Mouse (Mus musculus) forebrain, embryonic 10.5 days (tissue): ENCODE measurements at regions not wholly inside any gene's neighbourhood (a gene's known extent, or its start where the extent isn't known, plus 50 kb on each side); places are given as distances from the start of the nearest gene placed in this dataset.

Source experiments
- DNase-seq: peaks from one replicate; pipeline ENCODE4 v3.0.0-alpha.2; 2017; ENCODE audit warnings: low spot score; ENCODE audit errors: extremely low spot score
- H3K27ac ChIP-seq: fragments of 300-500 bp; sonication (generic); 2 replicates; pipeline ENCODE4 v1.5.1; 2016; ENCODE audit warnings: mild to moderate bottlenecking
- H3K27me3 ChIP-seq: fragments of 300-500 bp; sonication (generic); 2 replicates; pipeline ENCODE4 v1.6.1; 2016; ENCODE audit warnings: mild to moderate bottlenecking; ENCODE audit not compliant: poor library complexity, severe bottlenecking
- H3K36me3 ChIP-seq: fragments of 300-500 bp; sonication (generic); replicated peaks from 2 replicates; pipeline ENCODE4 v1.6.1; 2016; ENCODE audit warnings: mild to moderate bottlenecking, moderate library complexity
- H3K4me1 ChIP-seq: fragments of 300-500 bp; sonication (generic); 2 replicates; pipeline ENCODE4 v1.6.1; 2016
- H3K4me3 ChIP-seq: fragments of 300-500 bp; sonication (generic); 2 replicates; pipeline ENCODE4 v1.5.1; 2016; ENCODE audit warnings: mild to moderate bottlenecking, moderate library complexity
- H3K9me3 ChIP-seq: fragments of 300-500 bp; sonication (generic); 2 replicates; pipeline ENCODE4 v1.6.1; 2016; ENCODE audit warnings: mild to moderate bottlenecking, moderate library complexity
- WGBS: fragments of 180-500 bp; shearing (Covaris S2); methylation state at CpG from one replicate; pipeline ENCODE4 v1.1.7; 2016; 5-methylcytosine and 5-hydroxymethylcytosine counted together

DNA sequence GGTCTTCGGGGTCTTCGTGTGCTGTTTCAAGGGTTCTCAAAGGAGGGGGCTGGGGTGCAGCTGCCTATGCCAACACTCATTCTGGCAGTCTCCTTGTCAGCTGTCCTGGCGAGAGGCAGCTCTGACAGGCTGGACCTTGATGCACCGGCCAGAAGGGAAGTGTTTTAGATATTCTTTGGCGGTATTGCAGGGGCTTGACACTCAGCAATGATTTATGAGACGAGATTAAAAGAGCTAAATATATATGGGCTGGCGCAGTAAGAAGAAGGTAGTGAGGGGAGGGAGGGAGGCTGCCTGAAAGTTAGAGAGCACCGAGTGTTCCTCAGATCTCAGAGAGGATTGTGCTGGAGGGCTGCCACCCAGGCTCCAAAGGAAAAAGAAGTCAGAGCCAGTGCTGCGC, 50.2 kb upstream of the Pdzd8 start:
- Histone ChIP-seq H3K36me3 (no peaks in the 10 kb centered on the region), H3K4me3 (no peak overlapping the region), H3K9me3 (no peaks in the 10 kb centered on the region), H3K27me3 (peaks cover 85% of the 10 kb centered on the region), H3K27ac (no peak overlapping the region), H3K4me1 (peaks cover 34% of the 10 kb centered on the region)
- 86% methylated on average over 9 of the region's 9 CpGs for WGBS
- DNase-seq = no peak

DNA sequence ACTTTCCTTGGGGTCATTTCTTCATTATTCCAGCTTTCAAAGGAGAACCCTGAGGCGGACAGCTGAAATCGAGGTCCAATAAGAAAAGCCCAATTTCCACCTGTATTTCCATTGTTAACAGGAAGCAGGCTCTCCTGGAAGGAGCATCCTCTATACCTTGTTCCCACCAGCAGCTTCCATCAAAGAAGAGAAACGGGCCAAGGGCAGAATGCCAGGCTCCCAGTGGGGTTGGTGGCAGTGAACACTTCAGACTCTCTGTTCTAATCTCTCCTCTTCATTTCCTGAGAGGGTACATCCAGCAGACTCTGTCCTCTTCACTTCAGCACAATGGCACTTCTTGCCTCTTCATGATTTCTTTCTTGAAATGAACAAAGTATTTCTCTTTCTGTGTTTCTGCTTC, 50.9 kb upstream of the Pdzd8 start:
- 82% methylated on average over 3 of the region's 3 CpGs for WGBS
- Histone ChIP-seq H3K9me3 (no peaks in the 10 kb centered on the region), H3K4me3 (no peak overlapping the region), H3K27ac (no peak overlapping the region), H3K36me3 (no peaks in the 10 kb centered on the region), H3K4me1 (peaks cover 37% of the 10 kb centered on the region), H3K27me3 (peaks cover 85% of the 10 kb centered on the region)
- no peak for DNase-seq

DNA sequence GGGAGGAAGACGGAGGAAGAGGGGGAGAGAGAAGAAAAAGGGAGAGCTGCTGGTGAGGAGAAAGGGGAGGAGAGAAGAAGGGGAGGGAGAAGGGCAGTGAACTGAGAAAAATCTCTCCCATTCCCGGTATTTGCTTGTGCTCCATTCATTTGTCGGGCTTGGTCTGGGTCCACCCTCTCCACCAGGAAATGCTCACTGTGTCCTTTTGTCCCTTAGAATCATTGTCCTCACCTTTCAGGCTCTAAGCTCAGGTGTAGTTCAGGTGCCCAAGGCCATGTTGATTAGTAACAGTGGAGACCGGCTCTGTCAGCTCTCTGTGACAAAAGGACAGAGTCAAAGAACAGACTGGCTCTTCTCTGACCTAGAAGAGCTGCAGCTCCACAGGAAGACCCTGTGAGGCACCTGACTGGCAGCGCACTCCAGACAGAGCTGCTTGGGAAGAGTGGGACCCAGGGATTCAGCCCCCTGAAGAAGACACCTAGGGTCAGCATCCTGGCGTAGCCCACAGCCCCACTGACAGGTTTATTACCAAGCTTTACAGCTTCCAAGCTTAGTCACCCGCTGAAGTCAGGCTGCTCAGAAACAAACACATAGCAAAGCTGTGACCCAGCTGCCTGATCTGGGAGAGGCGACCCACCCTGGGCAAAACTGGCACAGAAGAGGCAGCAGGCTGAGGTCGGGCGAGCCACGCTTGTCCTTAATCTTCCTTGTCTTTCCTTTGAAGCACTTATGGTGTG, 54.4 kb upstream of the Pdzd8 start:
- Histone ChIP-seq H3K9me3 (no peaks in the 10 kb centered on the region), H3K4me1 (peaks cover 17% of the 10 kb centered on the region), H3K4me3 (no peak overlapping the region), H3K27me3 (peaks cover 69% of the 10 kb centered on the region), H3K27ac (no peak overlapping the region), H3K36me3 (no peaks in the 10 kb centered on the region)
- 28% methylated on average over 11 of the region's 11 CpGs for WGBS
- DNase-seq = no peak

DNA sequence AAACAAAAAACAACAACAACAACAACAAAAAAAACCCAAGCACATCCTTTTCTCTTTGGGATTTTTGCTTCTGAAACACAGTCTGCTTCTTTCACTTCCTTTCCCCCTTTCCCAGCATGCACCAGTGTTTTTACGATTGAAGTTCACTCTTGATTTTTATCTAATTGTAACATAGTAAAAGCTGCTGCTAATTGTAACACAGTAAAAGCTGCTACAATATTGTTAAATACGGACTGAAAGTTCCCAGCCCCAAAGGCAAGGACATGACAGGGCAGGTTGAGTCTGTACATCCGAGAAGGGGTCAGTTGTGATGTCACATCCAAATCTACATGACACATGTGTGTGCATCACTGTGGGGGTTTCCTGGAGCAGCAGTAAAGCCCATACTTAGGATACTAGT, 55.7 kb upstream of the Pdzd8 start:
- Histone ChIP-seq H3K36me3 (no peaks in the 10 kb centered on the region), H3K27ac (no peak overlapping the region), H3K27me3 (peaks cover 56% of the 10 kb centered on the region), H3K4me1 (peaks cover 19% of the 10 kb centered on the region), H3K9me3 (no peaks in the 10 kb centered on the region), H3K4me3 (no peak overlapping the region)
- 75% methylated on average over 3 of the region's 3 CpGs for WGBS
- DNase-seq = no peak

DNA sequence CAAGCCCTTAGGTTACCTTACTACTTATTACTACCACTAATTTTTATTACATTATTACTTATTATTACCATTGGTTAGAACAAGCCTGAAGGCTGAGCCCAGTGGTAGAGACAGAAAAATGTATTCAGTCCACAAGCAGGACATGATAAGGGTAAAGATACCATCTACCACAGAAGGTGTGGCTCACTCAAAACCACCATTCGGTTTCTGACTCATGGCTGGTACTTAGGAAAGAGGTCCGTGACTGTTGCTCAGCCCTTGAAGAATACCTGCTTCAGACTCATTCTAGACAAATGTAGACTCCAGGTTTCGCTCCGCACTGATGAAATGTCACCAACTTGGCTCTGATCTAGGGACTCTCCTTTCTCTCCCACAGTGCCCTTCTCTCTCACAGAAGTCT, 56.1 kb upstream of the Emx2 start:
- 91% methylated on average over 4 of the region's 4 CpGs for WGBS
- H3K36me3 ChIP-seq = no peaks in the 10 kb centered on the region

DNA sequence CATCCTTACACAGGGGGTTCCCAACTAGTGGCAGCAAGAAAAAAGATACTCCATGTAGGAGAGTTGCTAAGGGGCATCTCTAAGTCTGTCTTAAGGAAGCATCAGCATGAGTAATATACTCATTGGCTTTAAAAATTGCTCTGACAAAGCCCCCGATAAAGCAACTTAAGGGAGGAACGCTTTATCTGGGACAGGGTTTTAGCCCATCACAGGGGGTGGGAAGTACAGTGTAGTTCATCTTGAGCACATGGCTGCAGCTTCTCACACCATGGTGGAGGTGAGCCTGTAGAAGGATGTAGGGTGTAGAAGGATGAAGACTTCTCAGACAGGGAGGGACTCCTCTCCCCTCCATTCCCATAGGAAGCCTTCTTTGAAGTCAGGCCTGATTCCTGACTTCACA, 54.1 kb upstream of the Emx2 start:
- peaks cover 33% of the 10 kb centered on the region for H3K27me3 ChIP-seq
- H3K36me3 ChIP-seq = no peaks in the 10 kb centered on the region
- H3K9me3 ChIP-seq = no peaks in the 10 kb centered on the region
- H3K27ac ChIP-seq = no peak overlapping the region
- H3K4me3 ChIP-seq = no peak overlapping the region
- WGBS = 90% methylated on average over 2 of the region's 2 CpGs
- H3K4me1 ChIP-seq = peaks cover 27% of the 10 kb centered on the region
- DNase-seq = no peak

More for the DNA sequence above, 56.1 kb upstream of the Emx2 start:
- H3K9me3 ChIP-seq = no peaks in the 10 kb centered on the region
- no peak for DNase-seq
- no peak overlapping the region for H3K27ac ChIP-seq
- H3K4me3 ChIP-seq = no peak overlapping the region
- H3K27me3 ChIP-seq = peaks cover 49% of the 10 kb centered on the region
- H3K4me1 ChIP-seq = peaks cover 27% of the 10 kb centered on the region

DNA sequence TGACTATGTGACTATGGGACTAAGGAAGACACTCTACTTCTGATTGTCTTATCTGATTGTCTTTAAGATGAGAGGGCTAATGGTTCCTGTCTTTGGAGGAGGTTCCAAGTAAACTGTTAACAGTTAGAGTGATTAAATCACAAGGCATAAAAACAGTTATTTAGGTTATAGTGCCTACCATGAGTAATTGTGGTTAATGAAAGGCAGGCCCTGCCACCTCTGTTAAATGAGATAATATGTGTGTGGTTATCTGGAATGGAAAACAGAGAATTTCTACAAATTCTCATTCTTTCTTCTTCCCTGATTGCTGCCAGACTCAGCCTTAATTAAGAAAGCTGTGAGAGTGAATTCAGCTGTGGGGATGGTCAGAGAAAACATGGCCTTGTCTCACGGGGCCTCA, 53.4 kb upstream of the Emx2 start:
- Histone ChIP-seq H3K4me1 (peaks cover 22% of the 10 kb centered on the region), H3K36me3 (no peaks in the 10 kb centered on the region), H3K27me3 (peaks cover 26% of the 10 kb centered on the region), H3K4me3 (no peak overlapping the region), H3K9me3 (no peaks in the 10 kb centered on the region), H3K27ac (no peak overlapping the region)
- DNase-seq = no peak
- WGBS = 84% methylated on average over 1 of the region's 1 CpGs

DNA sequence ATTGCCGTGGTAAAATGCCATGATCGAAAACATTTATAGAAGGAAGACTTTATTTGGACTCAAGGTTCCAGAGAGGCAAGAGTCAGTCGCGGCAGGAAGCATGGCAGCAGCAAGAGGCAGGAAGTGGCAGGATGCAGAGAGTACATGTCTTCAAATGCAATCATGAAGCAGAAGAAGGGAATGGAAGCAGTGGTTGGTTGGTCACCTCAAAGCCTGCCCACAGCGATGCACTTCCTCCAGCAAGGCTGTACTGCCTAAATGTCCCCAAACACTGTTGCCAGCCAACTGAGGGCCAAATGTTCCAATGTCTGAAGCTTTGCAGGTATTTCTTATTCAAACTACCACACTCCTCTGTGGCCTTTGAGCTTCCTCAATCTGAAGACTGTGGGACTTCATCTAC, 52.6 kb upstream of the Emx2 start:
- Histone ChIP-seq H3K4me1 (peaks cover 14% of the 10 kb centered on the region), H3K36me3 (no peaks in the 10 kb centered on the region), H3K9me3 (no peaks in the 10 kb centered on the region), H3K27me3 (peaks cover 18% of the 10 kb centered on the region), H3K4me3 (no peak overlapping the region), H3K27ac (no peak overlapping the region)
- 94% methylated on average over 5 of the region's 5 CpGs for WGBS
- DNase-seq = no peak

DNA sequence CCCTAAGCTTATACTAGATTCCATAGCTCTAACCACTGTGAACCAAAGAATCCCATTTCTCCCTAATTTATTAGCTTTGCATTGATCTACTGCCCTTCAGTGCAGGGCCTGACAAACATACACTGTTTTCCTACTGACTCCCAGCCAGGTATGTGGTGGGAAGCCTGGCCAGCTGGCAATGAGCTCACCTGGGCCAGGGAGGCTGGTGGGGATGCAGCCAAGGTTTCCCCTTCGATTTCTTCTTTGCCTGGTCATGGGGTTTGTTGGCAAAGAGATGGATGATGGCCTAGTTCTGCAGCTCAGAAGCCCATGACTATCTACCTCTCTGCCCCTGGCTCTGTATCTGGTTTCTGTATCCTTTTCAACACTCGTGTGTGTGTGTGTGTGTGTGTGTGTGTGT, 50.1 kb upstream of the Emx2 start:
- Histone ChIP-seq H3K27ac (no peak overlapping the region), H3K36me3 (no peaks in the 10 kb centered on the region), H3K4me1 (peaks cover 10% of the 10 kb centered on the region; the same call in 1 of the 2 replicates), H3K9me3 (no peaks in the 10 kb centered on the region), H3K4me3 (no peak overlapping the region), H3K27me3 (no peaks in the 10 kb centered on the region; the same call in none of the 2 replicates)
- no peak for DNase-seq
- WGBS = 89% methylated on average over 2 of the region's 2 CpGs
